ENCODE assay signal across 33 mouse cellular contexts in genomic region chr6:28905301-28905700, GRCm38 (mm10).
"Had no signal": no experiment of that assay in that cellular context is flagged by ENCODE, and none has a peak within 500 bp of the region (broad histone marks: within the 10 kb centered on the region; RNA-seq: fewer than 3 reads in every experiment).

No protein-coding gene starts in this region.

- H3K4me1 ChIP-seq: heart, embryonic 12.5 days; heart, embryonic 15.5 days; intestine, embryonic 15.5 days had no signal

- H3K9ac ChIP-seq: heart, embryonic 12.5 days; heart, embryonic 13.5 days; heart, embryonic 15.5 days; hindbrain, embryonic 12.5 days; hindbrain, embryonic 14.5 days; hindbrain, embryonic 15.5 days; intestine, embryonic 15.5 days; kidney, embryonic 15.5 days had no signal

- H3K36me3 ChIP-seq: heart, embryonic 10.5 days; heart, embryonic 12.5 days; heart, embryonic 13.5 days; heart, embryonic 15.5 days; hindbrain, embryonic 10.5 days; hindbrain, embryonic 12.5 days; hindbrain, embryonic 13.5 days; hindbrain, embryonic 15.5 days; intestine, embryonic 15.5 days; kidney, embryonic 15.5 days had no signal

- H3K27me3 ChIP-seq: heart, embryonic 13.5 days; heart, embryonic 15.5 days; hindbrain, embryonic 15.5 days; intestine, embryonic 15.5 days; kidney, embryonic 15.5 days had no signal

- H3K4me3 ChIP-seq: heart, adult 2 months; heart, embryonic 10.5 days; heart, embryonic 12.5 days; heart, embryonic 13.5 days; heart, embryonic 15.5 days; hindbrain, embryonic 10.5 days; hindbrain, embryonic 12.5 days; hindbrain, embryonic 13.5 days; hindbrain, embryonic 15.5 days; intestine, embryonic 15.5 days; kidney, embryonic 15.5 days; layer of hippocampus, adult 2 months had no signal

- DNase-seq: heart, adult 2 months; heart, postnatal 10 days; heart, postnatal 14 days; heart, postnatal 36 days; heart, postnatal 4 days; kidney, adult 11 months; kidney, adult 18-20 months; kidney, adult 2 months; kidney, adult 8-10 months; kidney, adult 9 months; kidney, postnatal 10 days; kidney, postnatal 14 days; kidney, postnatal 25 days; kidney, postnatal 4 days had no signal

- H3K9me3 ChIP-seq: heart, embryonic 10.5 days; heart, embryonic 13.5 days; heart, embryonic 15.5 days; hindbrain, embryonic 10.5 days; hindbrain, embryonic 12.5 days; hindbrain, embryonic 13.5 days; hindbrain, embryonic 15.5 days; intestine, embryonic 15.5 days; kidney, embryonic 15.5 days had no signal

- H3K4me2 ChIP-seq: heart, embryonic 11.5 days; heart, embryonic 12.5 days; heart, embryonic 13.5 days; heart, embryonic 15.5 days; hindbrain, embryonic 12.5 days; hindbrain, embryonic 13.5 days; hindbrain, embryonic 14.5 days; hindbrain, embryonic 15.5 days; intestine, embryonic 15.5 days; kidney, embryonic 15.5 days had no signal

- ATAC-seq: hindbrain, embryonic 16.5 days; hindbrain, postnatal 0 days; inflammation-experienced regulatory T-cells, adult 6 months; intestine, embryonic 15.5 days; intestine, embryonic 16.5 days; intestine, postnatal 0 days had no signal

- H3K27ac ChIP-seq: heart, adult 2 months; heart, embryonic 10.5 days; heart, embryonic 13.5 days; heart, embryonic 15.5 days; hindbrain, embryonic 10.5 days; hindbrain, embryonic 13.5 days; hindbrain, embryonic 15.5 days; hindbrain, postnatal 0 days; intestine, embryonic 15.5 days; kidney, embryonic 15.5 days; kidney, postnatal 0 days; layer of hippocampus, adult 2 months had no signal
